Mouse (Mus musculus): ENCODE data around the gene Tmsb4x. TPM values are rescaled to one million over a fixed set of nuclear protein-coding genes. Genes with fewer than 3 reads are reported as not detected.

The Tmsb4x gene
- polyA plus RNA-seq, 1 experiment from 2014 or later = 7,015 TPM

- ATAC-seq (ENCODE audit: low FRiP score, low TSS enrichment) (peak; percentile 56; the same call in 1 of the 2 replicates), DNase-seq (ENCODE audit: low spot score) (no peak)
- Histone ChIP-seq H3K4me2 (replicated peaks; ENCODE audit: low read depth) (no peak overlapping the region), H3K9me3 (ENCODE audit: control insufficient read depth, low read length) (no peaks in the 10 kb centered on the region), H3K4me3 (ENCODE audit: low read depth, low read length) (no peak overlapping the region), H3K4me1 (replicated peaks; ENCODE audit: control insufficient read depth, insufficient read depth) (no peaks in the 10 kb centered on the region), H3K27ac (replicated peaks) (no peak overlapping the region), H3K27me3 (ENCODE audit: control insufficient read depth, insufficient read depth, low read length) (no peaks in the 10 kb centered on the region), H3K36me3 (ENCODE audit: control insufficient read depth, insufficient read depth, low read length) (no peaks in the 10 kb centered on the region), H3K9ac (ENCODE audit: low read length) (no peak overlapping the region)
- 67% methylated on average over 2 of the region's 2 CpGs for WGBS
- TF ChIP-seq EP300 (optimal IDR thresholded peaks at IDR 0.05) (no peak), CTCF (IDR thresholded peaks at IDR 0.05; ENCODE audit: low read depth) (no peak)
Observed at GRCm38 (mm10) chrX:167167282-167167681, 41.8 kb downstream of the Tmsb4x start.

DNA sequence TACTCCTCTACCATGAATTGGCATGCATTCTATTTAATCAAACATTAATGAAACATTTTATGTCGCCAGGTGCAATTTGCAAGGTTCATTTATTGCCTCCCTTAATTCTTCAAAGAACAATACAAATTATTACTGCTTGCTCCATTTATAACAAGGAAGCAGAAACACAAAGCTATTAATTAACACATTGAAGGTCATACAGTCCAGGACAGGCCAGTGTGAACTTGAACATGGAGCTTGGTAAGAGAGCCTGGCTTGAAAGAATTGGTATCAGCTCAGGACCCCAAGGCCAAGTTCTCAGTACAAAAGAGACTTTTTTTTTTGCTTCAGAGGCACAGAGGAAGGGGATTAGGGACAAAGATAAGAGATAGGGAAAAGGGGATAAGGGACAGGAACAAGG lies 43.1 kb downstream of the Tmsb4x start:
- WGBS = 78% methylated on average over 1 of the region's 1 CpGs
- Histone ChIP-seq H3K9me3 (ENCODE audit: control insufficient read depth, low read length) (no peaks in the 10 kb centered on the region), H3K27ac (replicated peaks) (no peak overlapping the region), H3K27me3 (ENCODE audit: control insufficient read depth, insufficient read depth, low read length) (no peaks in the 10 kb centered on the region), H3K9ac (ENCODE audit: low read length) (no peak overlapping the region), H3K4me2 (replicated peaks; ENCODE audit: low read depth) (no peak overlapping the region), H3K4me3 (ENCODE audit: low read depth, low read length) (no peak overlapping the region), H3K36me3 (ENCODE audit: control insufficient read depth, insufficient read depth, low read length) (no peaks in the 10 kb centered on the region), H3K4me1 (replicated peaks; ENCODE audit: control insufficient read depth, insufficient read depth) (no peaks in the 10 kb centered on the region)
- DNase-seq (ENCODE audit: low spot score) (no peak), ATAC-seq (ENCODE audit: low FRiP score, low TSS enrichment) (no peak)
- no peak for TF ChIP-seq CTCF (IDR thresholded peaks at IDR 0.05; ENCODE audit: low read depth)
- no peak for TF ChIP-seq EP300 (optimal IDR thresholded peaks at IDR 0.05)

DNA sequence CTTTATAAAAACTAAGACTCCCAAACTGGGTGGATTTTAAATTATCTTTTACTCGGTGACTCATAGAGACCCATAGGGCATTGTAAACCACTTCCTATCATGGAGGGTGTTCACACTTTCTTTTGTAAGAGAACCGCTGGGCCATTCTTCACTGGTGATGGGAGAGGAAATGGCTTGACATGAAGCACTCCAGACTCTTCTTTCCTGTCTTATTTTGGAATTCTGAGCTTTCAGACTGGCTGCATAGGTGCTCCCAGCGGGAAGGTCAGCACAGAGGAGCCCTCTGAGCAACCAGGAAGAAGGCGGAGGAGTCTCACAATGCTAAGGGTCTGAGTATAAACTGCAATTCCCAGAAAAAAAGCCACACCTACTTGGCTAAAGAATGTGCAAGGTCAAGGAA lies 51.4 kb downstream of the Tmsb4x start:
- Histone ChIP-seq H3K4me3 (ENCODE audit: low read depth, low read length) (no peak overlapping the region), H3K9ac (ENCODE audit: low read length) (no peak overlapping the region), H3K36me3 (ENCODE audit: control insufficient read depth, insufficient read depth, low read length) (no peaks in the 10 kb centered on the region), H3K9me3 (ENCODE audit: control insufficient read depth, low read length) (no peaks in the 10 kb centered on the region), H3K27ac (replicated peaks) (no peak overlapping the region), H3K27me3 (ENCODE audit: control insufficient read depth, insufficient read depth, low read length) (no peaks in the 10 kb centered on the region), H3K4me2 (replicated peaks; ENCODE audit: low read depth) (no peak overlapping the region), H3K4me1 (replicated peaks; ENCODE audit: control insufficient read depth, insufficient read depth) (no peaks in the 10 kb centered on the region)
- no peak for DNase-seq (ENCODE audit: low spot score)
- TF ChIP-seq CTCF (IDR thresholded peaks at IDR 0.05; ENCODE audit: low read depth) = no peak
- TF ChIP-seq EP300 (optimal IDR thresholded peaks at IDR 0.05) = no peak
- 67% methylated on average over 4 of the region's 4 CpGs for WGBS
- no peak for ATAC-seq (ENCODE audit: low FRiP score, low TSS enrichment)

Other genes starting within 250 kb of the Tmsb4x start
- 0.24 and 0.58 TPM in 2 replicates for gene Tlr8, start 55.0 kb upstream of the Tmsb4x start, polyA plus RNA-seq (2015; fragmentation: Nextera tagmentation; extraction: Ambion mirVana)
- 0.64 and 0.78 TPM in 2 replicates for gene Tlr7, start 121.2 kb upstream of the Tmsb4x start, polyA plus RNA-seq (2015; fragmentation: Nextera tagmentation; extraction: Ambion mirVana)
- 11.9 and 12.0 TPM in 2 replicates for gene Prps2, start 173.4 kb upstream of the Tmsb4x start, polyA plus RNA-seq (2015; fragmentation: Nextera tagmentation; extraction: Ambion mirVana)

All from stomach, postnatal 0 days (tissue).